In the genomic region with DNA sequence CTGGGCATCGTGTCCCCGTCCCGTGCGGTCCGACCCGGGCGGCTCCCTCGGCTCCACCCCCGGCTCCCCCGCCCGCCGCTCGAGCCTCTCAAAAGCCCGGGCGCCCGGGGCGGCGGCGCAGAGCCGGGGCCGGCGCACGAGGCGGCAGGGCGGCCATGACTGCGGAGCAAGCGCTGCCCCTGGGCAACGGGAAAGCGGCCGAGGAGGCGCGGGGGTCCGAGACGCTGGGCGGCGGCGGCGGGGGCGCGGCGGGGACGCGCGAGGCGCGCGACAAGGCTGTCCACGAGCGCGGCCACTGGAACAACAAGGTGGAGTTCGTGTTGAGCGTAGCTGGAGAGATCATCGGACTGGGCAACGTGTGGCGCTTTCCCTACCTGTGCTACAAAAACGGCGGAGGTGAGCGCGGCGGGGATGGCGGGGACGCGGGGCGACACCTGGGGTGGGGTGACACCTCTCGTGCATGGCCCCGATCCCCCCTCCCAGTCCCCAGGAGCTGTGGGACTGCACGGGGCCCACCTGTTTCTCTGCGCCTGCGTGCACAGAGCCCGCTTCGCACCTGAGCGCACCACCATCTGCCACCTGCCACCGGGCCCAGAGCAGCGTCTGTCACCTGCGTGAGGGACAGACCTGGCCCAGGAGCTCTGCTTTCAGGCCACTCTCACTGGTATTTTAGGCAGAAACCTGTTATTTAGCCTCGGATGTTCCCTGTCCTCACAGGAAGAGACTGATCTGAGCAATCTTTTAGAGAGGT, we compare ENCODE assay signal across 8 mouse cellular contexts. TPM values are rescaled to one million over a fixed set of nuclear protein-coding genes. Genes with fewer than 3 reads are reported as not detected.
DNase-seq lines count a peak whose midpoint lies in the region; ATAC-seq and TF ChIP-seq lines count a peak whose summit lies in the region.

A gene (plus strand): TSS at position 120 of the 751 bp plus-strand sequence.

- no peaks in the 10 kb centered on the region for H3K36me3 ChIP-seq in kidney, postnatal 0 days (ENCODE audit: insufficient read depth, low read length)
- H3K36me3 ChIP-seq in forebrain, embryonic 11.5 days (ENCODE audit: control insufficient read depth, insufficient read depth, low read length) = no peaks in the 10 kb centered on the region

- peak within 1 kb of the TSS; percentile 59 for H3K4me2 ChIP-seq in kidney, postnatal 0 days (ENCODE audit: low read length)
- H3K4me2 ChIP-seq in forebrain, embryonic 11.5 days (ENCODE audit: low read depth, low read length, severe bottlenecking) = peak within 1 kb of the TSS; percentile 96

- no peak within 1 kb of the TSS for H3K9ac ChIP-seq in kidney, postnatal 0 days (ENCODE audit: low read depth, low read length)
- H3K9ac ChIP-seq in forebrain, embryonic 11.5 days (ENCODE audit: low read length) = peak within 1 kb of the TSS; percentile 63

- no peaks in the 10 kb centered on the region for H3K9me3 ChIP-seq in kidney, postnatal 0 days (replicated peaks; ENCODE audit: low read length)
- H3K9me3 ChIP-seq in forebrain, embryonic 11.5 days (ENCODE audit: control insufficient read depth, low read length) = no peaks in the 10 kb centered on the region

- intact Hi-C loops in left cerebral cortex, postnatal 14 days (cut with DNase I) = no loop called here

- H3K27ac ChIP-seq in kidney, postnatal 0 days = no peak within 1 kb of the TSS
- no peak within 1 kb of the TSS for H3K27ac ChIP-seq in forebrain, embryonic 11.5 days (ENCODE audit: low read depth, low read length)
- 0 out of 2 replicates have a peak within 1 kb of the TSS, but pooled peaks have one; percentile 24 for H3K27ac ChIP-seq in olfactory bulb, adult 2 months (ENCODE audit: insufficient read depth, low read depth, low read length)

- H3K4me1 ChIP-seq in kidney, postnatal 0 days (replicated peaks; ENCODE audit: insufficient read depth, low read length) = 0 out of 2 replicates have a peak, but pooled peaks cover 5% of the 10 kb centered on the region
- peaks cover 4% of the 10 kb centered on the region; the same call in 1 of the 2 replicates for H3K4me1 ChIP-seq in forebrain, embryonic 11.5 days (replicated peaks; ENCODE audit: control insufficient read depth, insufficient read depth, low read length)
- peaks cover 14% of the 10 kb centered on the region for H3K4me1 ChIP-seq in olfactory bulb, adult 2 months (ENCODE audit: control insufficient read depth, insufficient read depth, low read length)

- WGBS in kidney, postnatal 0 days = 5% methylated on average over 75 of the region's 76 CpGs
- WGBS in forebrain, embryonic 11.5 days = 4% methylated on average over 68 of the region's 76 CpGs
- 5% methylated on average over 75 of the region's 76 CpGs for WGBS in olfactory bulb, adult 2 months

- peak; percentile 42; the same call in 1 of the 2 replicates for TF ChIP-seq POLR2A in brain, embryonic 14.5 days (IDR thresholded peaks at IDR 0.05; ENCODE audit: borderline replicate concordance, extremely low read depth, insufficient read depth, insufficient read length, poor library complexity, severe bottlenecking)
- TF ChIP-seq POLR2A in olfactory bulb, adult 2 months (IDR thresholded peaks at IDR 0.05; ENCODE audit: insufficient read depth, low read depth, low read length) = peak; percentile 59

- H3K4me3 ChIP-seq in kidney, postnatal 0 days (replicated peaks; ENCODE audit: low read depth, low read length) = peak within 1 kb of the TSS; percentile 29
- H3K4me3 ChIP-seq in forebrain, embryonic 11.5 days (ENCODE audit: low read depth, low read length) = peak within 1 kb of the TSS; percentile 52
- peak within 1 kb of the TSS; percentile 52 for H3K4me3 ChIP-seq in olfactory bulb, adult 2 months (ENCODE audit: insufficient read depth, low read depth, low read length)

- DNase-seq in kidney, postnatal 0 days (ENCODE audit: low spot score) = no peak
- DNase-seq in kidney, postnatal 36 days = no peak
- peak; percentile 47 for DNase-seq in brain, embryonic 14.5 days (ENCODE audit: low read depth)
- peak; percentile 75 for DNase-seq in forebrain, embryonic 11.5 days (ENCODE audit: low spot score)
- peak in 1 of 2 experiments; percentile 26 for DNase-seq in left cerebral cortex, postnatal 14 days (ENCODE audit: low spot score in 2 of 2)
- DNase-seq in urinary bladder, postnatal 4 days (ENCODE audit: low spot score in 2 of 2) = no peak
- DNase-seq in spleen, postnatal 14 days (ENCODE audit: low spot score in 2 of 2) = no peak

- no peak for TF ChIP-seq CTCF in kidney, postnatal 0 days (IDR thresholded peaks at IDR 0.05; ENCODE audit: low read depth)
- TF ChIP-seq CTCF in brain, embryonic 14.5 days (IDR thresholded peaks at IDR 0.05; ENCODE audit: borderline replicate concordance, extremely low read depth, insufficient read depth, insufficient read length) = no peak
- TF ChIP-seq CTCF in olfactory bulb, adult 2 months (IDR thresholded peaks at IDR 0.05; ENCODE audit: insufficient read depth, low read depth, low read length) = no peak

- H3K27me3 ChIP-seq in kidney, postnatal 0 days (ENCODE audit: insufficient read depth, low read length) = peaks cover 17% of the 10 kb centered on the region
- H3K27me3 ChIP-seq in forebrain, embryonic 11.5 days (ENCODE audit: control insufficient read depth, insufficient read depth, low read length) = peaks cover 24% of the 10 kb centered on the region

- no peak for ATAC-seq in kidney, postnatal 0 days (replicated peaks; ENCODE audit: low FRiP score, low read depth)
- ATAC-seq in forebrain, embryonic 11.5 days (replicated peaks; ENCODE audit: low FRiP score) = peak; percentile 49

RNA-seq across cellular contexts. Expression of the gene that starts here (rescaled TPM):
- 0.04 and 0.13 TPM in 2 replicates for polyA plus RNA-seq in kidney, postnatal 0 days (2015; fragmentation: Nextera tagmentation; extraction: Ambion mirVana)
- polyA plus RNA-seq in brain, embryonic 14.5 days (2012; rRNA removed) = 22.8 and 46.2 TPM in 2 replicates
- 0.80 and 0.92 TPM in 2 replicates for polyA plus RNA-seq in forebrain, embryonic 11.5 days (2014; fragmentation: Nextera tagmentation; extraction: Ambion mirVana)
- total RNA-seq in left cerebral cortex, postnatal 14 days (2021) = 100 to 1,000 TPM; 104 to 112 TPM
- 98.1 and 1,147 TPM in 2 replicates for polyA plus RNA-seq in olfactory bulb, adult 2 months (2012; ENCODE audit: insufficient read depth, insufficient read length, low replicate concordance, missing spikeins)

Comparison
In these comparisons a context has a peak if more than half of its experiments do, and no peak if none do; other contexts are left out.
1. RNA of the gene that starts here (polyA plus RNA-seq): 98.1 to 1,147 TPM in olfactory bulb, adult 2 months and 22.8 to 46.2 TPM in brain, embryonic 14.5 days; 0.80 to 0.92 TPM in forebrain, embryonic 11.5 days and 0.04 to 0.13 TPM in kidney, postnatal 0 days; every median in the first group is over 10 times any median in the second.
2. Peak in DNase-seq, ATAC-seq, H3K4me3 ChIP-seq, H3K9ac ChIP-seq and H3K4me2 ChIP-seq in forebrain, embryonic 11.5 days; RNA of the gene not detected or under 1 TPM.
3. Peak in every context shown above with its lines, with median percentiles within 50 percentile points of each other: H3K4me3 ChIP-seq.